Mouse (Mus musculus) olfactory bulb, adult 2 months (tissue): ENCODE results near the gene Spin4. TPM values are rescaled to one million over a fixed set of nuclear protein-coding genes. Genes with fewer than 3 reads are reported as not detected.

ENCODE experiments used
- H3K27ac ChIP-seq: fragments of 200-500 bp; 2 replicates; pipeline ENCODE4 v1.5.1; 2012; ENCODE audit warnings: low read depth, low read length; ENCODE audit not compliant: insufficient read depth
- H3K4me1 ChIP-seq: fragments of 200-500 bp; 2 replicates; pipeline ENCODE4 v1.6.1; 2012; ENCODE audit warnings: low read length; ENCODE audit not compliant: control insufficient read depth, insufficient read depth
- H3K4me3 ChIP-seq: fragments of 200-500 bp; 2 replicates; pipeline ENCODE4 v1.5.1; 2012; ENCODE audit warnings: mild to moderate bottlenecking, low read depth, low read length, moderate library complexity; ENCODE audit not compliant: insufficient read depth
- CTCF ChIP-seq: fragments of 200-500 bp; IDR thresholded peaks from 2 replicates; pipeline ENCODE4 v1.5.1; 2012; ENCODE audit warnings: low read depth, mild to moderate bottlenecking, low read length, moderate library complexity; ENCODE audit not compliant: insufficient read depth
- POLR2A ChIP-seq: fragments of 200-500 bp; IDR thresholded peaks from 2 replicates; pipeline ENCODE4 v1.6.1; 2012; ENCODE audit warnings: mild to moderate bottlenecking, low read depth, low read length, moderate library complexity; ENCODE audit not compliant: insufficient read depth
- WGBS: fragments of 180-500 bp; shearing (Covaris S2); methylation state at CpG from one replicate; pipeline ENCODE4 v1.1.7; 2018; 5-methylcytosine and 5-hydroxymethylcytosine counted together
- polyA plus RNA-seq: library from polyadenylated mRNA; stranded (reverse); fragments of >200 nt; gene quantifications from 2 replicates; pipeline ENCODE4 v1.2.4, GENCODE M21; 2012; ENCODE audit warnings: low replicate concordance; ENCODE audit not compliant: missing spikeins, insufficient read depth, insufficient read length

Gene Spin4
- not detected in 2 replicates for polyA plus RNA-seq

DNA sequence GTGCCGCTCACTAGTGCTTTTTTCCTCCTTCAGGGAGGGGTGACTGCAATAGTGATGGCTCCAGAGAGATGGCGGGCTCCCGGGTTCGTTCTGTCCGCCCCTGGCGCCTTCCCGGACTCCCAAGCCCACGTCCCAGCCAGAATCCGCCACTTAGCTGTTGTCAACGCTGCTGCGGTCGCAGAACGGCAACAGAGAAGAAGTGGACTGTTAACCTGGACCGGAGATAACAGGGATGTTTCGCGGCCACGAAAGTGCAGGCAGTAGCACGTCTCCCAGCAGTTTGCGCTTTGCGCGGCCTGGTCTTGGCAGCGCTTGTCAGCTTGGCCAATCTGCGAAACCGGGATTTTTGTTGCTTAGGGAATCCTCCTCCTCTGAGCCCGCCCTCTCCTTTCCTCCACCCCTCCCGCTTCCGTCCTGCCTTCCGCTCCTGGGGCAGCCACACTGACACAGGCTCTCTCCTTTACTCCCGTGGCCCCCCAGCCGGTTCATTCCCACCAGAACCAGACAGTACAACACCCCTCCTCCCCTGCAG is at the start of gene Spin4:
Gene Spin4 (minus strand): TSS at position 322 of the 532 bp plus-strand sequence.
- H3K27ac ChIP-seq = peak within 1 kb of the TSS; percentile 83
- peak within 1 kb of the TSS; percentile 81 for H3K4me3 ChIP-seq
- WGBS = 16% methylated on average over 30 of the region's 30 CpGs
- TF ChIP-seq POLR2A (no peak), CTCF (no peak)
- H3K4me1 ChIP-seq = peaks cover 4% of the 10 kb centered on the region; the same call in 1 of the 2 replicates

DNA sequence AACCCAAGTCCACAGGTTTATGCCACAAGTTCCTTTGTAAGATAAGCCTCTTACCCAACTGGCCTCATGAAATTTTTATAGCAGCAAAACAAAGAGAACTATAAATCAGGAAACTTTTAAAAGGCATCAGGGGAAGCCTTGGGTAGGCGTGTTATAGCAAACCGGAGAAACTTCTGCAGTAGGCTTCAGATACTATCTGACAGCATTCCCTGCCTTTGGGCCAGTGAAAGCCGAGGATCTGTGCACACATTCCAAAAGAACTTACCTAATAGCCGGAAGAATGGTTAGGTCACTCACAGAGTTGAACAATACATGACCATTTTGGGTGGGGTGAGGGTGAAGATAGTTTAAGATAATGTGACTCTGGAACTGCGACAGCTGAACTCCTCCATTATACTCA is 1.4 kb upstream of the Spin4 start:
- WGBS = 75% methylated on average over 5 of the region's 5 CpGs

DNA sequence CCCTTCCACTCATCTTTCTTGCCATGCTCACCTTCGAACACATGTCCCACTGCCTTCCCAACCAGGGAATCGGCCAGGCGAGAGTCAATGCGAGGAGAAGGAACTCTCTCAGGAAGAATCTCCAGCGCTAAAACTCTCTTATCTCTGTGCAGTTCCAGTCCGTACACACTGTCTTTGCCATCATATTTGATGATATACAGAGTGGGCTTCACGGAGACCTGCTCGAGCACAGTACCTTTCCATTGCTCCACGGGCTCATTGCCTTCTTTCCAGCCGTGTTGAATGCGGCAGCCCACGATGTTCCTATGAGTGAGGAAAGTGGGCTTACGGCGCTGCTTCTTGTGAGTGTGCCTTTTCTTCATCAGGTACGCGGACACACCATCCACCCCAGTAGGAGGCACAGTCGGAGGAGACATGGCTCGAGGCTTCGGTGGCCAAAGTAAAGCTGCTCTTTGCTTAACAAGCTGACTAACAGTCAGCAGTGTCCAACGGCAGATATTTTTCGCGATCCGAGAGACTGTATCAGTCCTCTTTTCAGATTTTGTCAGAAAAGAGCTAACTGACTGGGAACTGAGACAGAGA is 612 bp downstream of the Spin4 start:
- Histone ChIP-seq H3K27ac (peak overlapping the region; percentile 83), H3K4me3 (peak overlapping the region; percentile 81), H3K4me1 (peaks cover 4% of the 10 kb centered on the region; the same call in 1 of the 2 replicates)
- 20% methylated on average over 23 of the region's 23 CpGs for WGBS
- TF ChIP-seq POLR2A (no peak), CTCF (no peak)

More for the DNA sequence above, 1.4 kb upstream of the Spin4 start:
- Histone ChIP-seq H3K27ac (no peak overlapping the region), H3K4me3 (no peak overlapping the region), H3K4me1 (peaks cover 4% of the 10 kb centered on the region; the same call in 1 of the 2 replicates)
- no peak for TF ChIP-seq CTCF
- no peak for TF ChIP-seq POLR2A

DNA sequence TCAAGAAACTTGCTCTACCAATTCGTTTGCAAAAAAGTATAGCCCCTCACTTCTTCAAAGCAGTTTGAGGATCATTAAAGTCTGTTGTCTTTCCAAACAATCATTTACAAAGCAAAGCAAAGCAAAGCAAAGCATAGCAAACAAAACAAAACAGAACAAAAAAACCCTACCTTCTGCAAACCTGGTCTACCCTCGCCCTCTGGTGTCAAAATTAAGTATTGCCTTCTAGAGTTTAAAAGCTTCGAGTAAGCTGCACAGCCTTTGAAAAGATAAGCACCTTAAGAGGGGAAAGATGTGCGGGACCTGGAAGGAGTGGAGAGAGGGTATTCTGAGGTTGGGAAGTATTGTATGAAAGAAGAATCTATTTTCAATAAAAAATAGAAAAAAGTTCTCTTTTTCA is 14.4 kb downstream of the Spin4 start:
- H3K4me1 ChIP-seq = no peaks in the 10 kb centered on the region
- TF ChIP-seq CTCF = no peak
- no peak for TF ChIP-seq POLR2A
- 19% methylated on average over 4 of the region's 4 CpGs for WGBS
- H3K27ac ChIP-seq = no peak overlapping the region
- no peak overlapping the region for H3K4me3 ChIP-seq

DNA sequence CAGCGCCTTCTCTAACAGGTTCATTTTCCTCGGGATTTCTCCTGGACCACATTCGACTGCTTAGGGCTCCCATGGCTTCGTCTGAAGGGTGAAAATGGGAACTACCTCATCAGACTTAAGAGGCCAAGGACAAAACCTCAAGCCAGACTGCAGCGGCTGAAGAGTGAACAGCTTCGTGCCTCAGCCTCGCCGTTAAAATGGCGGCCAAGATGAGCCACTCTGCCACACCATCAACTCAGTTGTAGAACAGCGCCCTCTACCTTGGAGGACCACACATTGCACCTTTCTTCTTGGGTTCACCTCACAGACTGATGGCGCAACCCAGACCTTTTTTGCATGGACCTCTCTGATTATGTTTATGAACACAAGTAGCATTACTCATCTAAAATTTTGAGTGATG is 27.6 kb downstream of the Spin4 start:
- WGBS = 93% methylated on average over 11 of the region's 11 CpGs
- TF ChIP-seq POLR2A (no peak), CTCF (no peak)
- Histone ChIP-seq H3K4me3 (no peak overlapping the region), H3K27ac (no peak overlapping the region), H3K4me1 (no peaks in the 10 kb centered on the region)

DNA sequence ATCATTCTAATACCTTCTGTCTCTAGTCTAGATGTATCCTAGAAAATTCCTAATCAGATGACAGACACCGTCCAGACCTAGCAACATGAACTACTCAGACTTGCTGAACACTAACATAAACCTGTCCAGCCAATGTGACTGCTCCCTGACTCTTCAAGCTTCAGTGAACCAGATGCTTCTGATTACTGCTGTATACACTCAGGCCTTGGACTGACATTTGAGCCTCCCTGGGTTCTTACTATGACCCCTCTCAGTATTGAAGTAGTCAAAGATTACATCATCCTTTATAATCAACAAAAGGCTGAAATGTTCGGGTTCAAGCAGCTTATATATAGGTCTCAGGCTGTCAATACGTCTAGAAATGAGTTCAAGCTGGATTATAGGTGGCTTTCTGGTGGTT is 32.4 kb downstream of the Spin4 start:
- no peak overlapping the region for H3K4me3 ChIP-seq
- TF ChIP-seq CTCF (no peak), POLR2A (no peak)
- no peak overlapping the region for H3K27ac ChIP-seq
- peaks cover 5% of the 10 kb centered on the region; the same call in 1 of the 2 replicates for H3K4me1 ChIP-seq
- WGBS = 52% methylated on average over 3 of the region's 3 CpGs

DNA sequence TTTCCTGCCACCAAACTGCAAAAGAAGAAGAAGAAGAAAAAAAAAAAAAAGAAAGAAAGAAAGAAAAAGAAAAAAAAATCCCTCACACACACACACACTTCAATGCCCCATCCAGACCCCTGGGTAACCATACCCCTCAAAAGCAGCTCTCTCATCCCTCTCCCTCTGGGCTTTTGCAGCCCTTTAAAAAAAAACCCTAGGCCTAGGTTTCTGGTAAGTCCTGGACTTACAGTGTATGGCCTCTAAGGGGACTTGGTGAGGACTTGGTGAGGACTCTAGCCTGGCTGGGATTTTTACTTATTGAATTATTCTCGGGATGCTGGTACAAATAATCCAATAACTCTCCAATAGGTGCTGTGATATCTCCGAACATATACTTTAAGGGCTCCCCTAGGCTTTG is 35.6 kb downstream of the Spin4 start:
- 87% methylated on average over 2 of the region's 2 CpGs for WGBS
- Histone ChIP-seq H3K27ac (no peak overlapping the region), H3K4me3 (peak overlapping the region; percentile 41; the same call in 1 of the 2 replicates), H3K4me1 (peaks cover 5% of the 10 kb centered on the region; the same call in 1 of the 2 replicates)
- TF ChIP-seq CTCF (no peak), POLR2A (no peak)

DNA sequence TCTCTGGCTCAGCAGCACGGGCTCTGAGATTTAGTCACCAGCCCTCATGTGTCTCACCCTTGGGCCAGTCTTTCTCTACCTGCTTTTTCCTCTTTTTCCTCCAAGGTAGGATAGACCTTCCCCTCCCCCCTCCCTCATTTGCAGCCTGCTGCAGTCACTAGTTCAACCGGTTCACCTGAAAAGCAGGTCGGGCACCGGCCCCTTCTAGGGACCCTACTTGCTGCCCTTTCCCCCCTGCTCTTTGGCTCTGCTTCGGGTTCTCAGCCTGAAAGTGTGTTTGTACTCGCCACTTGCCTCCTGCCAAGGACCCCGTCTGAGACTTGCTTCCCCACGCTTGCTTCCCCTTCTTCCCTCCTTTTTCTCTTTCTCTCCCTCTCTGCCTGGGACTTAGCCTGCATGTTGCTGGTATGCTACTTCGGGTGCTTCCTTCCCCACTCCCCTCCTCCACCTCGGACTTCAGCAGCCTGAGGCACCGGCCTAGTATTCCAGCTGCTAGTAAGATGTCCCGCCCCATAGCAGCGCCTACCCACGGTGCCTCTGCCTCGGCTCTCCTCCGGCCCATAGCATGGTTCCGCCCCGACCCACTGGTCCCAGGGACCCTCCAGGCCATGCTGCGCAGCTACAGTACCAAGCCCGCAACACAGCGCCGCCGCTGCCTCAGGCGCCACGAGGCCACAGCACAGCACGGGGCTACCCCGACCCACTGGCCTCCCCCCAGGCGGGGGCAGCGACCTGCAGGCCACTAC is 36.2 kb downstream of the Spin4 start:
- WGBS = 20% methylated on average over 29 of the region's 29 CpGs
- Histone ChIP-seq H3K27ac (no peak overlapping the region), H3K4me1 (peaks cover 5% of the 10 kb centered on the region; the same call in 1 of the 2 replicates), H3K4me3 (peak overlapping the region; percentile 41)
- no peak for TF ChIP-seq POLR2A
- no peak for TF ChIP-seq CTCF

Other genes starting within 250 kb of the Spin4 start
- gene Arhgef9, start 170.2 kb upstream of the Spin4 start, polyA plus RNA-seq = 190 TPM in 1 of 2 replicates, not detected in the other